ENCODE assay signal across 21 mouse cellular contexts in genomic region chr9:9262479-9262878, GRCm38 (mm10). TPM values are rescaled to one million over a fixed set of nuclear protein-coding genes. Genes with fewer than 3 reads are reported as not detected.
A peak's percentile ranks its signal among the peaks of the same experiment; 100 is the strongest.
DNase-seq lines count a peak whose midpoint lies in the region; ATAC-seq and TF ChIP-seq lines count a peak whose summit lies in the region.
"Had no signal": no experiment of that assay in that cellular context is flagged by ENCODE, and none has a peak within 500 bp of the region (broad histone marks: within the 10 kb centered on the region; RNA-seq: fewer than 3 reads in every experiment).

No protein-coding gene starts in this region.

- no peak for DNase-seq in stomach, postnatal 0 days (ENCODE audit: low spot score)
- DNase-seq in forebrain, embryonic 11.5 days (ENCODE audit: low spot score), result no peak
- no peak for DNase-seq in frontal cortex, postnatal 10 days (ENCODE audit: low spot score in 2 of 2)
- DNase-seq: adrenal gland, adult 2 months; adrenal gland, adult 8-10 months; adrenal gland, postnatal 10 days; adrenal gland, postnatal 14 days; adrenal gland, postnatal 25 days; adrenal gland, postnatal 36 days; B cell, adult 2 months; cerebellum, adult 11 months; cerebellum, adult 11-12 months; cerebellum, adult 18-20 months had no signal

- peak; percentile 51; the same call in 1 of the 2 replicates for ATAC-seq in intestine, embryonic 15.5 days
- ATAC-seq in intestine, embryonic 16.5 days, result no peak; the same call in 1 of the 2 replicates
- peak; percentile 49; the same call in 1 of the 2 replicates for ATAC-seq in intestine, postnatal 0 days
- peak; percentile 83 for ATAC-seq in stomach, postnatal 0 days (ENCODE audit: low FRiP score, low TSS enrichment)
- no peak for ATAC-seq in forebrain, embryonic 11.5 days (replicated peaks; ENCODE audit: low FRiP score)
- ATAC-seq: activated CD4-positive, CD25-positive, alpha-beta regulatory T cell, adult 4 months; CD4-positive, CD25-positive, alpha-beta regulatory T cell, adult 4 months; Patski had no signal

- no peaks in the 10 kb centered on the region for H3K36me3 ChIP-seq in intestine, embryonic 15.5 days
- no peaks in the 10 kb centered on the region for H3K36me3 ChIP-seq in intestine, embryonic 16.5 days (ENCODE audit: control insufficient read depth, insufficient read depth, low read length)
- H3K36me3 ChIP-seq in intestine, postnatal 0 days (ENCODE audit: control insufficient read depth, insufficient read depth), result no peaks in the 10 kb centered on the region
- H3K36me3 ChIP-seq in stomach, postnatal 0 days (ENCODE audit: control insufficient read depth, insufficient read depth, low read length), result no peaks in the 10 kb centered on the region
- no peaks in the 10 kb centered on the region for H3K36me3 ChIP-seq in forebrain, embryonic 11.5 days (ENCODE audit: control insufficient read depth, insufficient read depth, low read length)
- H3K36me3 ChIP-seq: G1E had no signal

- 63% methylated on average over 2 of the region's 2 CpGs for WGBS in intestine, embryonic 15.5 days
- WGBS in intestine, embryonic 16.5 days, result 55% methylated on average over 2 of the region's 2 CpGs
- 63% methylated on average over 2 of the region's 2 CpGs for WGBS in intestine, postnatal 0 days
- 56% methylated on average over 2 of the region's 2 CpGs for WGBS in stomach, postnatal 0 days
- WGBS in forebrain, embryonic 11.5 days, result 79% methylated on average over 2 of the region's 2 CpGs

- H3K27me3 ChIP-seq in intestine, embryonic 15.5 days (replicated peaks), result no peaks in the 10 kb centered on the region
- no peaks in the 10 kb centered on the region for H3K27me3 ChIP-seq in intestine, embryonic 16.5 days (replicated peaks; ENCODE audit: control insufficient read depth, insufficient read depth, low read length)
- no peaks in the 10 kb centered on the region for H3K27me3 ChIP-seq in intestine, postnatal 0 days (replicated peaks; ENCODE audit: control insufficient read depth, insufficient read depth, low read length)
- no peaks in the 10 kb centered on the region for H3K27me3 ChIP-seq in stomach, postnatal 0 days (ENCODE audit: control insufficient read depth, insufficient read depth, low read length)
- no peaks in the 10 kb centered on the region for H3K27me3 ChIP-seq in forebrain, embryonic 11.5 days (ENCODE audit: control insufficient read depth, insufficient read depth, low read length)
- H3K27me3 ChIP-seq: CH12.LX, Patski had no signal

- H3K4me3 ChIP-seq in intestine, embryonic 15.5 days (replicated peaks), result no peak overlapping the region
- no peak overlapping the region for H3K4me3 ChIP-seq in intestine, embryonic 16.5 days (ENCODE audit: low read length)
- H3K4me3 ChIP-seq in intestine, postnatal 0 days (ENCODE audit: low read depth, low read length), result no peak overlapping the region
- no peak overlapping the region for H3K4me3 ChIP-seq in stomach, postnatal 0 days (ENCODE audit: low read depth, low read length)
- no peak overlapping the region for H3K4me3 ChIP-seq in forebrain, embryonic 11.5 days (ENCODE audit: low read depth, low read length)

- H3K9ac ChIP-seq in intestine, embryonic 15.5 days, result no peak overlapping the region
- no peak overlapping the region for H3K9ac ChIP-seq in intestine, embryonic 16.5 days (ENCODE audit: low read depth, low read length)
- no peak overlapping the region for H3K9ac ChIP-seq in intestine, postnatal 0 days (ENCODE audit: low read depth, low read length)
- no peak overlapping the region for H3K9ac ChIP-seq in stomach, postnatal 0 days (ENCODE audit: low read length)
- H3K9ac ChIP-seq in forebrain, embryonic 11.5 days (ENCODE audit: low read length), result no peak overlapping the region

- no peaks in the 10 kb centered on the region for H3K4me1 ChIP-seq in intestine, embryonic 15.5 days (replicated peaks)
- H3K4me1 ChIP-seq in intestine, embryonic 16.5 days (ENCODE audit: control insufficient read depth, insufficient read depth, low read length), result no peaks in the 10 kb centered on the region
- H3K4me1 ChIP-seq in intestine, postnatal 0 days (replicated peaks; ENCODE audit: control insufficient read depth, insufficient read depth, low read length), result no peaks in the 10 kb centered on the region
- no peaks in the 10 kb centered on the region for H3K4me1 ChIP-seq in stomach, postnatal 0 days (replicated peaks; ENCODE audit: control insufficient read depth, insufficient read depth)
- peaks cover 3% of the 10 kb centered on the region; the same call in 1 of the 2 replicates for H3K4me1 ChIP-seq in forebrain, embryonic 11.5 days (replicated peaks; ENCODE audit: control insufficient read depth, insufficient read depth, low read length)

- no peaks in the 10 kb centered on the region for H3K9me3 ChIP-seq in intestine, embryonic 15.5 days
- H3K9me3 ChIP-seq in intestine, embryonic 16.5 days (ENCODE audit: control insufficient read depth, low read length), result no peaks in the 10 kb centered on the region
- H3K9me3 ChIP-seq in intestine, postnatal 0 days (ENCODE audit: control insufficient read depth), result no peaks in the 10 kb centered on the region
- H3K9me3 ChIP-seq in stomach, postnatal 0 days (ENCODE audit: control insufficient read depth, low read length), result no peaks in the 10 kb centered on the region
- H3K9me3 ChIP-seq in forebrain, embryonic 11.5 days (ENCODE audit: control insufficient read depth, low read length), result no peaks in the 10 kb centered on the region
- H3K9me3 ChIP-seq: G1E had no signal

- TF ChIP-seq EP300 in stomach, postnatal 0 days (optimal IDR thresholded peaks at IDR 0.05), result no peak

- no peak overlapping the region for H3K27ac ChIP-seq in intestine, embryonic 15.5 days
- no peak overlapping the region for H3K27ac ChIP-seq in intestine, embryonic 16.5 days (ENCODE audit: low read length)
- H3K27ac ChIP-seq in intestine, postnatal 0 days (ENCODE audit: low read depth, low read length), result no peak overlapping the region
- H3K27ac ChIP-seq in stomach, postnatal 0 days (replicated peaks), result no peak overlapping the region
- H3K27ac ChIP-seq in forebrain, embryonic 11.5 days (ENCODE audit: low read depth, low read length), result no peak overlapping the region

- no peak for TF ChIP-seq CTCF in intestine, postnatal 0 days (IDR thresholded peaks at IDR 0.05; ENCODE audit: low read depth)
- no peak for TF ChIP-seq CTCF in stomach, postnatal 0 days (IDR thresholded peaks at IDR 0.05; ENCODE audit: low read depth)

- no peak overlapping the region for H3K4me2 ChIP-seq in intestine, embryonic 15.5 days (replicated peaks)
- H3K4me2 ChIP-seq in intestine, embryonic 16.5 days (ENCODE audit: low read depth, low read length), result no peak overlapping the region
- H3K4me2 ChIP-seq in intestine, postnatal 0 days (replicated peaks; ENCODE audit: low read depth), result no peak overlapping the region
- no peak overlapping the region for H3K4me2 ChIP-seq in stomach, postnatal 0 days (replicated peaks; ENCODE audit: low read depth)
- no peak overlapping the region for H3K4me2 ChIP-seq in forebrain, embryonic 11.5 days (ENCODE audit: low read depth, low read length, severe bottlenecking)

RNA-seq across cellular contexts. Expression of gene Arhgap42, which starts 23.6 kb away (rescaled TPM):
- 34.5 and 43.0 TPM in 2 replicates for polyA plus RNA-seq in intestine, embryonic 15.5 days (2015; fragmentation: Nextera tagmentation; extraction: Ambion mirVana)
- polyA plus RNA-seq in intestine, embryonic 16.5 days (2015; fragmentation: Nextera tagmentation; extraction: Ambion mirVana), result 28.9 and 30.5 TPM in 2 replicates
- 23.4 and 27.2 TPM in 2 replicates for polyA plus RNA-seq in intestine, postnatal 0 days (2015; fragmentation: Nextera tagmentation; extraction: Ambion mirVana)
- 19.8 and 21.7 TPM in 2 replicates for polyA plus RNA-seq in stomach, postnatal 0 days (2015; fragmentation: Nextera tagmentation; extraction: Ambion mirVana)
- polyA plus RNA-seq in forebrain, embryonic 11.5 days (2014; fragmentation: Nextera tagmentation; extraction: Ambion mirVana), result 19.8 and 20.6 TPM in 2 replicates
- polyA plus RNA-seq: activated CD4-positive, CD25-positive, alpha-beta regulatory T cell, adult 4 months; CD4-positive, CD25-positive, alpha-beta regulatory T cell, adult 4 months; G1E had no signal

Comparison
In these comparisons a context has a peak if more than half of its experiments do, and no peak if none do; other contexts are left out.
1. ATAC-seq: peak in intestine, embryonic 15.5 days (single experiment), intestine, postnatal 0 days (single experiment) and stomach, postnatal 0 days (single experiment); none in intestine, embryonic 16.5 days (single experiment) and forebrain, embryonic 11.5 days (single experiment).